Mouse (Mus musculus) spleen, postnatal 14 days (tissue): ENCODE measurements around the gene Klhl12.
"Not testable (repeated sequence)": the region's sequence is repeated elsewhere in the genome, so short reads cannot be mapped to it uniquely, and the experiment has no call there.

Source experiments
- DNase-seq, 2 experiments: peaks; one replicate each; pipeline ENCODE4 v3.0.0; 2021 to 2022; ENCODE audit warnings: low spot score in 2 of 2

Klhl12 gene

GRCm38 (mm10) chr1:134448537-134448936 lies 6.8 kb upstream of the Klhl12 start:
- not testable (repeated sequence) for DNase-seq

- no peak for DNase-seq
Observed at GRCm38 (mm10) chr1:134450201-134450600, 5.1 kb upstream of the Klhl12 start.

- peak; percentile 29 to 60 for DNase-seq
Observed at GRCm38 (mm10) chr1:134450986-134451385, 4.3 kb upstream of the Klhl12 start.

DNA sequence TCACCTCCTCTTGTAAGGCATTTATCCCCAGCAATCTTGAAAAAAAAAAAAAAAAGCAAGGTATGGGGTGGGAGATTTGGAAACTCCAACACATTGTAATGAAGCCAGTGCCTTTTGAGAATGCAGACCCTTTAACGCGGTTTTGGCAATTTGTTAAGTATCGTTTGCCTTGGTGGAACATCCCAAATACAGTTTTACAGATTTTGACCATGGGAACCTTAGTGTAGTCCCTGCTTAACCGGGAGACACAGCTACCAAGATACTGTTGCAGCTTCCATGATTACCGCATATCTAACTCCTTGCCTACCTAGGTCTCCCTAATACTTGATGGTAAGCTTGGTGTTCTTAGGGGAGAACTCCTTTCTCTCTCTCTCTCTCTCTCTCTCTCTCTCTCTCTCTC lies 729 bp downstream of the Klhl12 start:
- no peak for DNase-seq

GRCm38 (mm10) chr1:134458139-134458727 lies 2.9 kb downstream of the Klhl12 start:
- no peak for DNase-seq

DNA sequence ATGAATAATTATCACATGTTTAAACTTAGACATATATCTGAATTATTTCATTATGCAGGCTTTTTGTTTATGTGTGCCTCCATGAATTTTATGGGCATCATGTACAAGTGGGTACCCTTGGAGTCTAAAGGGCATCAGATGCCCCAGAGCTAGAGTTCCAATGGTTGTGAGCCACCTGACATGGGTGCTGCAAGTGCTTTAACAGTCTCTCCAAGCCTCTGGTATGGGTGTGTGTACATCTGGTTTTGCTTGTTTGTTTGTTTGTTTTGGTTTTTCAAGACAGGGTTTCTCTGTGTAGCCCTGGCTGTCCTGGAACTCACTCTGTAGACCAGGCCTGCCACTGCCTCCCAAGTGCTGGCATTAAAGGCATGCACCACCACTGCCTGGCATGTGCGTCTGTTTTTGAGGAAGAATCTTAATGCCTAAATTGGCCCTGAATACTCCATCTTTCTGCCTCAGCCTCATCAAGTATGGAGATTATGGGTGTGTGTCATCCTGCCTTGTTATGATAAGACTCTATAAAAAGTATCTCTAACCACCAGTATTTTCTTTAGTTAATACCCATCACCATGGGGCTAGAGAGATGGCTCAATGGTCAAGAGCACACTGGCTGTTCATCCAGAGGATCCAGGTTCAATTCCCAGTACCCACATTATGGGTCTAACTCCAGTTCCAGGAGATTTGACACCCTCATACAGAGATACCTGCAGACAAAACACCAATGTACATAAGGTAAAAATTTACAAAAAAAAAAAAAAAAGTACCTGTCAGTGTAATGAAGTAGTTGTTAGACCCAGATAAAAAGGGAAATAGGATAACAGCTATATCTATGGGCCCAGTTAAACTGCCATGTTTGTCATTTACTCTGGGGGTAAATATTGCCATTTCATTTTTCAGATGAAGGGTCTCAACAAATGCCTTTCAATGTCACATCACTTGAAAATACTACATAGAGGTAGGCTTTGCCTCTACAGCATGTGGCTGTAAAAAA lies 5.3 kb downstream of the Klhl12 start:
- no peak for DNase-seq

- DNase-seq: no peak
Observed at GRCm38 (mm10) chr1:134484623-134485022, 29.3 kb downstream of the Klhl12 start.

DNA sequence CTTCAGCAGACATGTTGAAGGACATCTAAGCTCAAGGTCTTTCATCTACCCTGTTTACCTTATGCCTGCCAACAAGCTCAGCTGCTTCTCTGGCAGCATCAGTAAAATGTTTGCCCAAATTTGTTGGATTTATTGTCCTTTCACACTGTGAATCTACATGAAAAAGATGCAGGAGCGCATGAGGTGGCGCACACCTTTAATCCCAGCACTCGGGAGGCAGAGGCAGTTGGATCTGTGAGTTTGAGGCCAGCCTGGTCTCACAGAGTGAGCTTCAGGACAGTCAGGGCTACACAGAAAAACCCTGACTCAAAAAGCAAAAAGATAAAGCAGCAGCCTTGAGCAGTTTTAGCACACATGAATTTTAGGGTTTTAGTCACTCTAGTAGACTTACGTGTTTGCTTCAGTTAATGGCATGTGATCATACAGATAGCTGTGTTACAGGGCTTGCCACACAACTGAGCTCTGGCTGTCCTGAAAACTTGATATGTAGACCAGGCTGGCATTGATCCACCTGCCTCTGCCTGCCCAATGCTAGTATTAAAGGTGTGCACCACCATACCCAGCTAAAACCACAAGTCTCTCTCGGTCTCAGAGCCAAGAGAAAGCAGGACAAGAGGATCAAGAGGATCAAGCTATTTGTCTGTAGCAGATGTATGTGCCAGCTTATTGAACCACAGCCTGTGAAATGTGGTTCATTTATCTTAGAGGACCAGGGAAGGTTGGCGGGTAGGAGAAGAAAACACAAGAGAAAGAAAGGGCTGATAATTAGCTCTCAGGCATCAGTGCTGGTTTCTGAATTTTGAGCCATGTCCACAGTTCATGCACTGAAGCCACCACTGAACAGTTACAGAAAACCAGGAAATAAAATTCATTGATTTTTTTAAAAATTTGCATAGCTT lies 35.8 kb downstream of the Klhl12 start:
- no peak for DNase-seq

GRCm38 (mm10) chr1:134492276-134492675 lies 36.9 kb downstream of the Klhl12 start:
- DNase-seq: no peak

- DNase-seq: no peak
Observed at GRCm38 (mm10) chr1:134493496-134493895, 38.2 kb downstream of the Klhl12 start.

- no peak for DNase-seq
Observed at GRCm38 (mm10) chr1:134493956-134494355, 38.6 kb downstream of the Klhl12 start.

GRCm38 (mm10) chr1:134494428-134495215 lies 39.3 kb downstream of the Klhl12 start, which contains the start of gene Rabif:
Gene Rabif (plus strand): TSS chr1:134494648.
- peak; percentile 98 for DNase-seq

- no peak for DNase-seq
Observed at GRCm38 (mm10) chr1:134495216-134495539, 39.8 kb downstream of the Klhl12 start.

DNA sequence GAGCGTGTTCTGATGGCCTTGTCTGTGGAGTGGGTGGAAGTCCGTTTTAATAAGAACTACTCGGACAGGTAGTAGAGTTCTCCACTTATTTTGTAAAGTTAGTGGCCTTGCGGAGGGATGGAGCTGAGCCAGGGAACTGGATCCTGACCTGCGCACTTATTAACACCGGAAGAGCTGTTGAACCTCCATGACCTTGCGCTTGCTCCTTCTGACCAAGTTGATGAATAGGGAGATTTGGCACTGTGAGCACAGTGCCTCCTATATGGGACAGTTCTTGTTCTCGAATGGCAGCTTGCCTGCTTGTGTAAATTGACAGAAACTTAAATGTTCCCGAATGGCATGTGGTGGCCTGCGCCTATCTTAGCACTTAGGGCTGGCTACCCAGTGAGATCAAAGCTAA lies 40.7 kb downstream of the Klhl12 start:
- DNase-seq: no peak

- no peak for DNase-seq
Observed at GRCm38 (mm10) chr1:134500916-134501315, 45.6 kb downstream of the Klhl12 start.

GRCm38 (mm10) chr1:134506201-134506600 lies 50.9 kb downstream of the Klhl12 start:
- no peak for DNase-seq

GRCm38 (mm10) chr1:134510018-134510417 lies 54.7 kb downstream of the Klhl12 start:
- no peak for DNase-seq

DNA sequence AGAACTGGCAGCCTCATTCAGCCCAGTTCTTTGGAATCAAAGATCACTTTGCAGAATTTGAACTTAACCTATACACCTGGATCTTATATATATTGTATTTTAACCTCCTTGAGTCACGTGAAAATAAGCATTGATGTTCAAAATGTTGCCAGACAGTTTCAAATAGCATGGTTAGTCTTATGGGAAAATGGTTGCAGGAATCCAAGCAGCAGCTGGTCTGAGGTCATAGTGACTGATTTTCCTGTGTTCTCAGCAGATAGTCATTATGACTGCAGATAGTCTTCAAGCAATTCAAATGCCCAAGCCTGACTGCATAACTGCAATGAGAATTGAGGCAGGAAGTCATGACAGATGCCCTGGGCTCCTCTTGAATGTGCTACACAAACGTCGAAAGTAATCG lies 56.9 kb downstream of the Klhl12 start:
- DNase-seq: no peak

DNA sequence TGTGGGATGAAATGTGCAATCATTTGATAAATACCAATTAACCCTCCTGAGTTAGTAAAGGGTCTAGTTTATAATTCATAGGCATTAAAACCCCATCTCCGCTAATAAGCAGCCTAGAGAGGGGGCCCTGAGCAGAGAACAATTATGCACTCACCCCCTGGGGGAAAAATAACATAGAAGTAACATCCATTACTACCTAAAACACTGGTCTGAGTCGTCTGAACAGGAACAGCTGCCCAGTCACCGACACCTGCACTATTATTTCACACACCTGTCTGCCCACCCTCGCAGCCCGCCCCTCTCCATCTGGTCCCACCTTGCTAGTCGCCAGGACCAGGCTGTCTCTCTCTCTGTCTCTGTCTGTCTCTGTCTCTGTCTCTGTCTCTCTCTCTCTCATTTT lies 57.3 kb downstream of the Klhl12 start:
- no peak for DNase-seq

- no peak for DNase-seq
Observed at GRCm38 (mm10) chr1:134513312-134513860, 58.1 kb downstream of the Klhl12 start.
